Mouse (Mus musculus) liver, embryonic 14.5 days (tissue): ENCODE measurements around the gene Bspry. TPM values are rescaled to one million over a fixed set of nuclear protein-coding genes. Genes with fewer than 3 reads are reported as not detected.

ENCODE experiments used
- ATAC-seq: fragments of 200-750 bp; cut with Nextera tagmentation; 2 replicates; pipeline ENCODE4 v1.8.0; 2017; ENCODE audit warnings: moderate number of reproducible peaks, mild to moderate bottlenecking, moderate library complexity; ENCODE audit not compliant: insufficient read depth
- DNase-seq, 3 experiments: peaks; one replicate each; pipeline ENCODE4 v3.0.0-alpha.2; 2012 to 2013; ENCODE audit warnings: low read depth in 3 of 3, low spot score in 3 of 3
- H3K27ac ChIP-seq: fragments of 300-500 bp; sonication (generic); 2 replicates; pipeline ENCODE4 v1.5.1; 2014; ENCODE audit warnings: moderate library complexity, mild to moderate bottlenecking, control low read depth, inconsistent platforms
- H3K27me3 ChIP-seq: fragments of 300-500 bp; sonication (generic); 2 replicates; pipeline ENCODE4 v1.6.1; 2014; ENCODE audit warnings: mild to moderate bottlenecking, low read length, moderate library complexity; ENCODE audit not compliant: control insufficient read depth, insufficient read depth
- H3K36me3 ChIP-seq: fragments of 300-500 bp; sonication (generic); replicated peaks from 2 replicates; pipeline ENCODE4 v1.6.1; 2014; ENCODE audit warnings: low read depth; ENCODE audit not compliant: control insufficient read depth, insufficient read depth
- H3K4me1 ChIP-seq, 2 experiments: fragments of 200-500 bp in 1 of 2; fragments of 300-500 bp in 1 of 2; sonication (generic) in 1 of 2; replicated peaks; 2 replicates each; pipeline ENCODE4 v1.6.1; 2012 to 2014; ENCODE audit warnings: antibody characterized with exemption in 1 of 2, inconsistent platforms in 1 of 2, low read length in 1 of 2; ENCODE audit not compliant: control insufficient read depth in 2 of 2, insufficient read depth in 2 of 2
- H3K4me2 ChIP-seq: fragments of 300-500 bp; sonication (generic); 2 replicates; pipeline ENCODE4 v1.6.1; 2014; ENCODE audit warnings: low read depth, mild to moderate bottlenecking, control low read depth, moderate library complexity
- H3K4me3 ChIP-seq, 2 experiments: fragments of 200-500 bp in 1 of 2; fragments of 300-500 bp in 1 of 2; sonication (generic) in 1 of 2; 2 replicates each; pipeline ENCODE4 v1.5.1; 2012 to 2014; ENCODE audit warnings: low read depth in 2 of 2, low read length in 2 of 2, mild to moderate bottlenecking in 2 of 2, control low read depth in 1 of 2, inconsistent platforms in 1 of 2, moderate library complexity in 1 of 2; ENCODE audit not compliant: insufficient read depth in 1 of 2
- H3K9ac ChIP-seq: fragments of 300-500 bp; sonication (generic); replicated peaks from 2 replicates; pipeline ENCODE4 v1.6.1; 2014; ENCODE audit warnings: mild to moderate bottlenecking, control low read depth, moderate library complexity
- H3K9me3 ChIP-seq: fragments of 300-500 bp; sonication (generic); 2 replicates; pipeline ENCODE4 v1.6.1; 2016; ENCODE audit warnings: low read length, mixed read lengths; ENCODE audit not compliant: control insufficient read depth
- CTCF ChIP-seq: IDR thresholded peaks from 2 replicates; pipeline ENCODE4 v1.5.1; 2016; ENCODE audit warnings: antibody characterized with exemption, low read depth, control low read depth
- EP300 ChIP-seq: IDR thresholded peaks from 2 replicates; pipeline ENCODE4 v1.6.1; 2016; ENCODE audit warnings: antibody characterized with exemption, low read depth
- WGBS: fragments of 180-500 bp; shearing (Covaris S2); extraction: QIAGEN DNeasy Blood & Tissue Kit; methylation state at CpG from one replicate; pipeline ENCODE4 v1.1.7; 2014; ENCODE audit not compliant: insufficient replicate concordance; 5-methylcytosine and 5-hydroxymethylcytosine counted together
- polyA plus RNA-seq, 2 experiments: library from polyadenylated mRNA; depleted of rRNA in 1 of 2; stranded (reverse) in 1 of 2; unstranded in 1 of 2; fragments of >200 nt; fragmentation: Nextera tagmentation in 1 of 2; extraction: Ambion mirVana in 1 of 2; gene quantifications; 2 replicates each; pipeline versions ENCODE4 v1.2.1 to v1.2.3; 2012 to 2014

Gene Bspry
- polyA plus RNA-seq, 2 experiments, result 0.17 to 0.19 TPM

GRCm38 (mm10) chr4:62514995-62515394, 35.1 kb downstream of the Bspry start:
- H3K4me3 ChIP-seq, result peak overlapping the region; percentile 92 to 98
- H3K27me3 ChIP-seq, result no peaks in the 10 kb centered on the region
- peaks cover 20 to 49% of the 10 kb centered on the region in 2 experiments for H3K4me1 ChIP-seq
- no peak for TF ChIP-seq EP300
- TF ChIP-seq CTCF, result no peak
- peaks cover 58% of the 10 kb centered on the region for H3K36me3 ChIP-seq
- no peaks in the 10 kb centered on the region for H3K9me3 ChIP-seq
- 60% methylated on average over 7 of the region's 7 CpGs for WGBS
- no peak for DNase-seq
- no peak for ATAC-seq
- H3K9ac ChIP-seq, result peak overlapping the region; percentile 100
- H3K27ac ChIP-seq, result peak overlapping the region; percentile 98
- H3K4me2 ChIP-seq, result peak overlapping the region; percentile 87

- Histone ChIP-seq H3K27ac (peak overlapping the region; percentile 98), H3K9me3 (no peaks in the 10 kb centered on the region), H3K4me1 (peaks cover 22 to 49% of the 10 kb centered on the region in 2 experiments), H3K4me2 (peak overlapping the region; percentile 87), H3K27me3 (no peaks in the 10 kb centered on the region), H3K4me3 (peak overlapping the region; percentile 92 to 98), H3K9ac (peak overlapping the region; percentile 100), H3K36me3 (peaks cover 53% of the 10 kb centered on the region)
- DNase-seq (no peak), ATAC-seq (0 out of 2 replicates have a peak, but pooled peaks have one; percentile 7)
- WGBS, result 7% methylated on average over 3 of the region's 3 CpGs
- TF ChIP-seq CTCF (no peak), EP300 (0 out of 2 replicates have a peak, but pooled peaks have one; percentile 31)
Measured at GRCm38 (mm10) chr4:62515490-62515889, 35.6 kb downstream of the Bspry start.

GRCm38 (mm10) chr4:62516079-62516478, 36.2 kb downstream of the Bspry start:
- DNase-seq (no peak), ATAC-seq (peak; percentile 38; the same call in 1 of the 2 replicates)
- Histone ChIP-seq H3K4me1 (peaks cover 25 to 52% of the 10 kb centered on the region in 2 experiments), H3K36me3 (peaks cover 47% of the 10 kb centered on the region), H3K9ac (peak overlapping the region; percentile 100), H3K9me3 (no peaks in the 10 kb centered on the region), H3K4me3 (peak overlapping the region; percentile 92 to 98), H3K4me2 (peak overlapping the region; percentile 87), H3K27me3 (no peaks in the 10 kb centered on the region), H3K27ac (peak overlapping the region; percentile 98)
- no peak for TF ChIP-seq EP300
- TF ChIP-seq CTCF, result peak; percentile 56
- WGBS, result 12% methylated on average over 2 of the region's 2 CpGs

- TF ChIP-seq EP300, result peak; percentile 96
- TF ChIP-seq CTCF, result no peak
- ATAC-seq, result peak; percentile 90
- Histone ChIP-seq H3K9ac (peak overlapping the region; percentile 100), H3K27me3 (no peaks in the 10 kb centered on the region), H3K27ac (peak overlapping the region; percentile 98), H3K4me2 (peak overlapping the region; percentile 87), H3K36me3 (peaks cover 42% of the 10 kb centered on the region), H3K9me3 (no peaks in the 10 kb centered on the region), H3K4me3 (peak overlapping the region; percentile 92 to 98), H3K4me1 (peaks cover 24 to 53% of the 10 kb centered on the region in 2 experiments)
- peak; percentile 96 to 100 (median 98) for DNase-seq
- WGBS, result 7% methylated on average over 1 of the region's 1 CpGs
Measured at GRCm38 (mm10) chr4:62516579-62516978, 36.7 kb downstream of the Bspry start.

- H3K27ac ChIP-seq, result peak overlapping the region; percentile 98
- H3K9me3 ChIP-seq, result no peaks in the 10 kb centered on the region
- ATAC-seq (peak; percentile 38; the same call in 1 of the 2 replicates), DNase-seq (peak in 1 of 3 experiments; percentile 76)
- peaks cover 37% of the 10 kb centered on the region for H3K36me3 ChIP-seq
- no peaks in the 10 kb centered on the region for H3K27me3 ChIP-seq
- TF ChIP-seq CTCF (no peak), EP300 (no peak)
- peaks cover 21 to 48% of the 10 kb centered on the region in 2 experiments for H3K4me1 ChIP-seq
- peak overlapping the region; percentile 87 for H3K4me2 ChIP-seq
- WGBS, result 13% methylated on average over 8 of the region's 8 CpGs
- peak overlapping the region; percentile 100 for H3K9ac ChIP-seq
- H3K4me3 ChIP-seq, result peak overlapping the region; percentile 92 to 98
Measured at GRCm38 (mm10) chr4:62517046-62517445, 37.2 kb downstream of the Bspry start.
